Mouse (Mus musculus) spleen, adult 2 months (tissue): ENCODE data around the gene Mthfd1.

ENCODE experiments used
- CTCF ChIP-seq: fragments of 200-500 bp; IDR thresholded peaks from 2 replicates; pipeline ENCODE4 v1.5.1; 2011; ENCODE audit warnings: mild to moderate bottlenecking, inconsistent platforms; ENCODE audit not compliant: insufficient read depth, insufficient read length, insufficient replicate concordance; ENCODE audit errors: extremely low read depth
- POLR2A ChIP-seq: fragments of 200-500 bp; IDR thresholded peaks from 2 replicates; pipeline ENCODE4 v1.6.1; 2011; ENCODE audit warnings: low read depth, low read length, inconsistent platforms

GRCm38 (mm10) chr12:76246646-76247045 is 8.5 kb upstream of the Mthfd1 start, which contains the start of gene Tex21:
- TF ChIP-seq POLR2A = no peak
- no peak for TF ChIP-seq CTCF
